Mouse (Mus musculus) liver, adult 2 months (tissue): ENCODE measurements at regions not wholly inside any gene's neighbourhood (a gene's known extent, or its start where the extent isn't known, plus 50 kb on each side); places are given as distances from the start of the nearest gene placed in this dataset.

Source experiments
- CTCF ChIP-seq: fragments of 200-500 bp; IDR thresholded peaks from 2 replicates; pipeline ENCODE4 v1.5.1; 2011; ENCODE audit warnings: low read depth, low read length, control low read depth
- POLR2A ChIP-seq: fragments of 200-500 bp; IDR thresholded peaks from 2 replicates; pipeline ENCODE4 v1.6.1; 2011; ENCODE audit warnings: low read length, control low read depth; ENCODE audit not compliant: insufficient read depth; ENCODE audit errors: extremely low read depth

DNA sequence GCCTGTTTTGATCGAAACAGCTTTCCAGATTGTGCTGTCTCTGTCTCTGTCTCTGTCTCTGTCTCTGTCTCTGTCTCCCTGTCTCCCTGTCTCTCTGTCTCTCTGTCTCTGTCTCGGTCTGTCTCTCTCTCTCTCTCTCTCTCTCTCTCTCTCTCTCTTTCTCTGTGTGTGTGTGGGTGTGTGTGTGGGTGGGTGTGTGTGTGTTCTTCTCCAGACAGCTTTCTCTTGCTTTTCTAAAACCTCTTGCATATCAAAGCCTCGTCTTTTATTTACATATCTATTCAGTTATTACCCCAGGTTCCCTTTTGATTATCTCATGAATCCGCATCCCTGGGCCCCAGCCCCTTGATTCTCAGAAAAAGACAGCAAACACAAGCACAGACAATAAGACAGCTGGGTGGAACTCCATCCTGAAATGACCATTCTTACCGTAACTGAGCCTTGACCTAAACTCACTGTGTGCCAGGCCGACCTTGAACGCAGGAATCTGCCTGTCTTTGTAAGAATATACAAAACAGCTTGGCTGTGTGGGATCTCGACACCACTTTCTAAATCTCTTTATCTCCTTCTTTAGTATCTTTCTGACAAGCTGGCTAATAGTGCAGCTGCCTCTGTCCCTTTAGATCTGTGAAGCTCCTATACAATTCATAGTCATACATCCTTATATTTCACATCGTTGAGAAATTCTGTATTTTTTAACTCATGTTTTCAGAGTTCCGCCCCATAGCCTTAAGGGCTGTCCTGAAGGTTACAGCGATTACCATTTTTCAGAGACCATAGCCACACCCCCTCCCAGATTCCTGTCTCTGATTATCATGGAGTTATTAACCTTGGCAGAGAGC, 141.3 kb downstream of the Rnd3 start:
- TF ChIP-seq CTCF: no peak
- TF ChIP-seq POLR2A: no peak
